Mouse (Mus musculus): ENCODE measurements around the gene Rinl. TPM values are rescaled to one million over a fixed set of nuclear protein-coding genes. Genes with fewer than 3 reads are reported as not detected.

Gene Rinl
- polyA plus RNA-seq, 1 experiment from 2014 or later: 2.6 TPM

GRCm38 (mm10) chr7:28829821-28830220 lies 41.1 kb downstream of the Rinl start:
- peaks cover 9% of the 10 kb centered on the region for H3K4me1 ChIP-seq
- ATAC-seq (ENCODE audit: insufficient number of reproducible peaks, insufficient read depth, low FRiP score, low TSS enrichment, low read depth): no peak
- H3K27me3 ChIP-seq: no peaks in the 10 kb centered on the region
- H3K36me3 ChIP-seq: peaks cover 40% of the 10 kb centered on the region
- 95% methylated on average over 8 of the region's 8 CpGs for WGBS
- H3K9ac ChIP-seq: no peak overlapping the region
- H3K9me3 ChIP-seq: no peaks in the 10 kb centered on the region
- no peak overlapping the region for H3K27ac ChIP-seq
- H3K4me2 ChIP-seq: no peak overlapping the region
- H3K4me3 ChIP-seq: no peak overlapping the region

- peaks cover 4% of the 10 kb centered on the region for H3K4me1 ChIP-seq
- no peak overlapping the region for H3K4me2 ChIP-seq
- no peak overlapping the region for H3K27ac ChIP-seq
- no peak overlapping the region for H3K4me3 ChIP-seq
- 93% methylated on average over 5 of the region's 5 CpGs for WGBS
- H3K36me3 ChIP-seq: peaks cover 40% of the 10 kb centered on the region
- ATAC-seq (ENCODE audit: insufficient number of reproducible peaks, insufficient read depth, low FRiP score, low TSS enrichment, low read depth): no peak
- H3K27me3 ChIP-seq: no peaks in the 10 kb centered on the region
- H3K9me3 ChIP-seq: no peaks in the 10 kb centered on the region
- H3K9ac ChIP-seq: no peak overlapping the region
These were observed 42.2 kb downstream of the Rinl start for GRCm38 (mm10) chr7:28830981-28831380.

DNA sequence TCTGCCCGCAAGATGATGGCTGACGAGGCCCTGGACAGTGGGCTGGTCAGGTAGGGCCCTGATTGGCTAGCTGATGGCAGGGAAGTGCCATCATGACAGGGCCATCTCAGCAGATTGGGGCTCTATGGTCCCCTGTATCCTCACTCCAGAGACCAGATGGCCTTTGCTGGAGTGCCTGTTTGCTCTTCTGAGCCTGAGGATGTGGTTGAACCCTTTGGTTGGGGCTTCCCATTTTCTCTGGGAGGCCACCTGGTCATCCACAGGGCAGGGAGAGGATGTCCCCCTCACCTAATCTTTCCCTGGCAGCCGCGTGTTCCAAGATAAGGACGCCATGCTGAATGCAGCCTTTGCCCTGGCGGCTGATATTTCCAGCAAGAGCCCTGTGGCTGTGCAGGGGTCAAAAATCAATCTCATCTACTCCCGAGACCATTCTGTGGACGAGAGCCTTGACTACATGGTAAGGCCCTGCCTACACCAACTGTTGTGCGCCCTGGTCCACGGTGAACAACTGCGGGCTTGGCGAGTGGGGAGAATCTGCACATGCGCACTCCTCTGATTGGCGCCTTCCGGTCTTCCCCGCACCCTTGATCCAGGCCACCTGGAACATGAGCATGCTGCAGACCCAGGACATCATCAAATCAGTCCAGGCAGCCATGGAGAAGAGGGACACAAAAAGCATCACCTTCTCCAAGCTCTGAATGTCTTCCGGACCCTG lies 42.8 kb downstream of the Rinl start:
- H3K27ac ChIP-seq: no peak overlapping the region
- no peak for ATAC-seq (ENCODE audit: insufficient number of reproducible peaks, insufficient read depth, low FRiP score, low TSS enrichment, low read depth)
- no peak overlapping the region for H3K4me3 ChIP-seq
- no peaks in the 10 kb centered on the region for H3K4me1 ChIP-seq
- 93% methylated on average over 17 of the region's 17 CpGs for WGBS
- peaks cover 37% of the 10 kb centered on the region for H3K36me3 ChIP-seq
- no peak overlapping the region for H3K4me2 ChIP-seq
- no peaks in the 10 kb centered on the region for H3K9me3 ChIP-seq
- H3K27me3 ChIP-seq: no peaks in the 10 kb centered on the region
- no peak overlapping the region for H3K9ac ChIP-seq

- ATAC-seq (ENCODE audit: insufficient number of reproducible peaks, insufficient read depth, low FRiP score, low TSS enrichment, low read depth): no peak
- Histone ChIP-seq H3K4me2 (no peak overlapping the region), H3K27me3 (no peaks in the 10 kb centered on the region), H3K4me3 (no peak overlapping the region), H3K27ac (no peak overlapping the region), H3K36me3 (peaks cover 37% of the 10 kb centered on the region), H3K9ac (no peak overlapping the region), H3K9me3 (no peaks in the 10 kb centered on the region), H3K4me1 (no peaks in the 10 kb centered on the region)
- WGBS: 71% methylated on average over 6 of the region's 6 CpGs
These were observed 43.4 kb downstream of the Rinl start for GRCm38 (mm10) chr7:28832137-28832536.

- H3K4me2 ChIP-seq: no peak within 1 kb of the TSS
- no peak within 1 kb of the TSS for H3K27ac ChIP-seq
- peaks cover 34% of the 10 kb centered on the region for H3K36me3 ChIP-seq
- no peak within 1 kb of the TSS for H3K4me3 ChIP-seq
- 85% methylated on average over 6 of the region's 6 CpGs for WGBS
- H3K27me3 ChIP-seq: no peaks in the 10 kb centered on the region
- no peak for ATAC-seq (ENCODE audit: insufficient number of reproducible peaks, insufficient read depth, low FRiP score, low TSS enrichment, low read depth)
- no peaks in the 10 kb centered on the region for H3K4me1 ChIP-seq
- no peaks in the 10 kb centered on the region for H3K9me3 ChIP-seq
- no peak within 1 kb of the TSS for H3K9ac ChIP-seq
These were observed 45.1 kb downstream of the Rinl start, which contains the start of gene Lgals4 for GRCm38 (mm10) chr7:28833723-28834347. Gene Lgals4, plus strand, starts transcription at chr7:28833854.

- WGBS: 79% methylated on average over 5 of the region's 5 CpGs
- ATAC-seq (ENCODE audit: insufficient number of reproducible peaks, insufficient read depth, low FRiP score, low TSS enrichment, low read depth): no peak
- H3K36me3 ChIP-seq: peaks cover 6% of the 10 kb centered on the region
- H3K4me2 ChIP-seq: no peak overlapping the region
- no peak overlapping the region for H3K9ac ChIP-seq
- no peak overlapping the region for H3K4me3 ChIP-seq
- H3K9me3 ChIP-seq: no peaks in the 10 kb centered on the region
- H3K4me1 ChIP-seq: no peaks in the 10 kb centered on the region
- no peak overlapping the region for H3K27ac ChIP-seq
- no peaks in the 10 kb centered on the region for H3K27me3 ChIP-seq
These were observed 48.2 kb downstream of the Rinl start for GRCm38 (mm10) chr7:28836936-28837335.

DNA sequence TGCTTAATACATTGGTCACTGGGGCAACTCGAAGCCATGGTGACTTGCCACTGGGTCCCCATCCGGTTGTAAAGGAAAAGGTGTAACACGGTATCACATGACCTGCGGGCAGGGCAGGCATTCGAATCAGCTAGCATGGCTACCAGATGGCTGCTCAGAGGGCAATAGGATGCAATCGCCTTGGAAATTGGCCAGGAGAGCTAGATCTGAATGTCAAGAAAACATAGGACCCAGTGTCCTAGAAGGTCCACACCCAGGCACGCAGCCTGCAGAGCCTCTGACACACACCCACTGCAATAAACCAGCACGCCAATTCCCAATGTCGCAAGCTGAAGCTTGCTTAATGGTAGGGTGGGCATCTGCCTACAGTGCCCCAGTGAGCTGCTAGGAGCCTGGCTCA lies 49.6 kb downstream of the Rinl start:
- Histone ChIP-seq H3K4me2 (no peak overlapping the region), H3K9me3 (no peaks in the 10 kb centered on the region), H3K27me3 (no peaks in the 10 kb centered on the region), H3K27ac (no peak overlapping the region), H3K4me1 (no peaks in the 10 kb centered on the region), H3K4me3 (no peak overlapping the region), H3K36me3 (no peaks in the 10 kb centered on the region), H3K9ac (no peak overlapping the region)
- WGBS: 76% methylated on average over 9 of the region's 9 CpGs
- ATAC-seq (ENCODE audit: insufficient number of reproducible peaks, insufficient read depth, low FRiP score, low TSS enrichment, low read depth): no peak

DNA sequence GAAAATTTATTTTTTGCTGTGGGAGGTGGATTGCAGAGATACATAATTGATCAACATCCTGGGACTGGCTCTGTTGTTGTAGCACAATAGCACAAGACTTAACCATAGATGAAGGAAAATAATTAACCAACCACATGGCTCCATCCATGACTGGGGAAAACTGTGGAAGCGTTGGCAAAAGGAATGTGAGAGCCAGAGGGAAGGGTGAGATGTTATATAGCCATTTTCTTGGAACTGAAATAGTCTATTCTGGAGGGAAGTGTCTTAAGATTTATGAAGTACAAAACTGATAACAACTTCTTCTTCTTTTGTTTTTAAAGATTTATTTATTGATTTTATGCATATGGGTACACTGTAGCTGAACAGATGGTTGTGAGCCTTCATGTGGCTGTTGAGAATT lies 58.5 kb downstream of the Rinl start:
- Histone ChIP-seq H3K4me2 (no peak overlapping the region), H3K27ac (no peak overlapping the region), H3K9me3 (no peaks in the 10 kb centered on the region; the same call in 1 of the 2 replicates), H3K4me1 (peaks cover 14% of the 10 kb centered on the region), H3K4me3 (no peak overlapping the region), H3K36me3 (no peaks in the 10 kb centered on the region), H3K9ac (no peak overlapping the region), H3K27me3 (no peaks in the 10 kb centered on the region)
- ATAC-seq (ENCODE audit: insufficient number of reproducible peaks, insufficient read depth, low FRiP score, low TSS enrichment, low read depth): no peak
- WGBS: 80% methylated on average over 1 of the region's 1 CpGs

Other genes starting within 250 kb of the Rinl start
- not detected in 2 replicates for gene Sycn, start 248.1 kb upstream of the Rinl start, polyA plus RNA-seq (2015; fragmentation: Nextera tagmentation; extraction: Ambion mirVana)
- 0.18 TPM in 1 of 2 replicates, not detected in the other for gene Nccrp1, start 241.7 kb upstream of the Rinl start, polyA plus RNA-seq (2015; fragmentation: Nextera tagmentation; extraction: Ambion mirVana)
- 32.8 and 33.3 TPM in 2 replicates for gene Samd4b, start 190.8 kb upstream of the Rinl start, polyA plus RNA-seq (2015; fragmentation: Nextera tagmentation; extraction: Ambion mirVana)
- 35.8 and 36.0 TPM in 2 replicates for gene Pak4, start 190.8 kb upstream of the Rinl start, polyA plus RNA-seq (2015; fragmentation: Nextera tagmentation; extraction: Ambion mirVana)
- 0.23 TPM in 1 of 2 replicates, not detected in the other for gene Acp7, start 157.6 kb upstream of the Rinl start, polyA plus RNA-seq (2015; fragmentation: Nextera tagmentation; extraction: Ambion mirVana)
- 7.7 and 8.3 TPM in 2 replicates for gene Fbxo27, start 96.1 kb upstream of the Rinl start, polyA plus RNA-seq (2015; fragmentation: Nextera tagmentation; extraction: Ambion mirVana)
- 18.1 and 21.6 TPM in 2 replicates for gene Fbxo17, start 72.2 kb upstream of the Rinl start, polyA plus RNA-seq (2015; fragmentation: Nextera tagmentation; extraction: Ambion mirVana)
- 127 and 132 TPM in 2 replicates for gene Mrps12, start 47.1 kb upstream of the Rinl start, polyA plus RNA-seq (2015; fragmentation: Nextera tagmentation; extraction: Ambion mirVana)
- 27.3 and 30.8 TPM in 2 replicates for gene Sars2, start 47.0 kb upstream of the Rinl start, polyA plus RNA-seq (2015; fragmentation: Nextera tagmentation; extraction: Ambion mirVana)
- gene Ccer2, start 32.8 kb upstream of the Rinl start, polyA plus RNA-seq (2015; fragmentation: Nextera tagmentation; extraction: Ambion mirVana): 0.89 and 2.1 TPM in 2 replicates
- 73.2 and 76.6 TPM in 2 replicates for gene Sirt2, start 22.2 kb upstream of the Rinl start, polyA plus RNA-seq (2015; fragmentation: Nextera tagmentation; extraction: Ambion mirVana)
- 38.8 and 40.5 TPM in 2 replicates for gene Nfkbib, start 21.5 kb upstream of the Rinl start, polyA plus RNA-seq (2015; fragmentation: Nextera tagmentation; extraction: Ambion mirVana)
- gene Hnrnpl, start 19.6 kb downstream of the Rinl start, polyA plus RNA-seq (2015; fragmentation: Nextera tagmentation; extraction: Ambion mirVana): 301 and 303 TPM in 2 replicates
- gene Ech1, start 36.2 kb downstream of the Rinl start, polyA plus RNA-seq (2015; fragmentation: Nextera tagmentation; extraction: Ambion mirVana): 153 TPM in 2 replicates
- 8.7 and 15.3 TPM in 2 replicates for gene Lgals4, start 44.9 kb downstream of the Rinl start, polyA plus RNA-seq (2015; fragmentation: Nextera tagmentation; extraction: Ambion mirVana)
- gene Lgals7, start 74.9 kb downstream of the Rinl start, polyA plus RNA-seq (2015; fragmentation: Nextera tagmentation; extraction: Ambion mirVana): 25.5 and 29.4 TPM in 2 replicates
- 0.69 and 1.2 TPM in 2 replicates for gene Capn12, start 92.5 kb downstream of the Rinl start, polyA plus RNA-seq (2015; fragmentation: Nextera tagmentation; extraction: Ambion mirVana)
- 232 and 258 TPM in 2 replicates for gene Actn4, start 173.4 kb downstream of the Rinl start, polyA plus RNA-seq (2015; fragmentation: Nextera tagmentation; extraction: Ambion mirVana)
- gene Eif3k, start 192.9 kb downstream of the Rinl start, polyA plus RNA-seq (2015; fragmentation: Nextera tagmentation; extraction: Ambion mirVana): 453 and 455 TPM in 2 replicates
- gene Map4k1, start 193.1 kb downstream of the Rinl start, polyA plus RNA-seq (2015; fragmentation: Nextera tagmentation; extraction: Ambion mirVana): 7.7 and 9.9 TPM in 2 replicates